Mouse (Mus musculus) lung, postnatal 14 days (tissue): ENCODE results near the gene Ndufa9.

Source experiments
- DNase-seq: peaks from one replicate; pipeline ENCODE4 v3.0.0; 2021

The Ndufa9 gene

GRCm38 (mm10) chr6:126848712-126849704 lies at the start of gene Ndufa9:
TSS of gene Ndufa9 (minus strand) at chr6:126849136.
- DNase-seq: peak; percentile 96

GRCm38 (mm10) chr6:126877118-126877517 lies 28.2 kb upstream of the Ndufa9 start:
- no peak for DNase-seq

- DNase-seq: no peak
These were observed 3.9 kb upstream of the Ndufa9 start, which contains the start of gene Akap3 for GRCm38 (mm10) chr6:126852881-126853280. TSS of gene Akap3 (plus strand) at chr6:126853098.

GRCm38 (mm10) chr6:126836628-126837027 lies 12.3 kb downstream of the Ndufa9 start:
- DNase-seq: no peak

- DNase-seq: no peak
These were observed 25.8 kb downstream of the Ndufa9 start for GRCm38 (mm10) chr6:126823087-126823486.

- DNase-seq: no peak
These were observed 32.6 kb downstream of the Ndufa9 start for GRCm38 (mm10) chr6:126816338-126816737.

GRCm38 (mm10) chr6:126815206-126815750 lies 33.7 kb downstream of the Ndufa9 start:
- no peak for DNase-seq

- no peak for DNase-seq
These were observed 37.5 kb downstream of the Ndufa9 start for GRCm38 (mm10) chr6:126811481-126811880.

GRCm38 (mm10) chr6:126808561-126808960 lies 40.4 kb downstream of the Ndufa9 start:
- no peak for DNase-seq

- DNase-seq: peak; percentile 2
These were observed 40.8 kb downstream of the Ndufa9 start for GRCm38 (mm10) chr6:126808134-126808533.

- DNase-seq: no peak
These were observed 42.2 kb downstream of the Ndufa9 start for GRCm38 (mm10) chr6:126806783-126807182.

- no peak for DNase-seq
These were observed 46.0 kb downstream of the Ndufa9 start for GRCm38 (mm10) chr6:126802946-126803345.

GRCm38 (mm10) chr6:126794751-126795150 lies 54.2 kb downstream of the Ndufa9 start:
- no peak for DNase-seq

GRCm38 (mm10) chr6:126793689-126794088 lies 55.2 kb downstream of the Ndufa9 start:
- no peak for DNase-seq

GRCm38 (mm10) chr6:126791964-126792363 lies 57.0 kb downstream of the Ndufa9 start:
- peak; percentile 38 for DNase-seq

GRCm38 (mm10) chr6:126791488-126791887 lies 57.4 kb downstream of the Ndufa9 start:
- DNase-seq: no peak

- DNase-seq: no peak
These were observed 60.1 kb downstream of the Ndufa9 start for GRCm38 (mm10) chr6:126788863-126789262.

- no peak for DNase-seq
These were observed 64.7 kb downstream of the Ndufa9 start for GRCm38 (mm10) chr6:126784206-126784605.

GRCm38 (mm10) chr6:126783651-126784066 lies 65.3 kb downstream of the Ndufa9 start:
- DNase-seq: no peak

GRCm38 (mm10) chr6:126783056-126783455 lies 65.9 kb downstream of the Ndufa9 start:
- DNase-seq: no peak

GRCm38 (mm10) chr6:126777889-126778288 lies 71.0 kb downstream of the Ndufa9 start:
- no peak for DNase-seq

GRCm38 (mm10) chr6:126773873-126774272 lies 75.1 kb downstream of the Ndufa9 start:
- no peak for DNase-seq

GRCm38 (mm10) chr6:126772326-126772725 lies 76.6 kb downstream of the Ndufa9 start:
- DNase-seq: peak; percentile 38
